Mouse (Mus musculus) cerebellum, postnatal 36 days (tissue): ENCODE data around the gene Abcc3.

Experiments used
- DNase-seq, 2 experiments: peaks; one replicate each; pipeline ENCODE4 v3.0.0; 2021 to 2022; ENCODE audit warnings: mixed read lengths in 2 of 2

Abcc3 gene

DNA sequence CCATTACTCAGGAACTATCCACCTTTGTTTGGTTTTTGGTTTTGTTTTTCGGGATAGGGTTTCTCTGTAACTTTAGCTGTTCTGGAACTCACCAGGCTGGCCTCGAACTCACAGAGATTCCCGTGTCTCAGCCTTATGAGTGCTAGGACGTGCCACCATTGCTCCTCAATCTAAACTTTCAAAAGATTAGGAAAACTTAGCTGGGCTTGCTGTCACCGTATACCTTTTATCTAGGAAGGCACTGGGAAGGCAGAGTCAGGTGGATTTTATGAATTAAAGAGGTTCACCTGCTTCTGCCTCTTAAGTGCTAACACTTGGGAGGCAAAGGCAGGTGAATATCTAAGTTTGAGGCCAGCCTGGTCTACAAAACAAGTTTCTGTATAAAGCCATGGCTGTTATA lies 70.2 kb downstream of the Abcc3 start:
- DNase-seq: no peak

DNA sequence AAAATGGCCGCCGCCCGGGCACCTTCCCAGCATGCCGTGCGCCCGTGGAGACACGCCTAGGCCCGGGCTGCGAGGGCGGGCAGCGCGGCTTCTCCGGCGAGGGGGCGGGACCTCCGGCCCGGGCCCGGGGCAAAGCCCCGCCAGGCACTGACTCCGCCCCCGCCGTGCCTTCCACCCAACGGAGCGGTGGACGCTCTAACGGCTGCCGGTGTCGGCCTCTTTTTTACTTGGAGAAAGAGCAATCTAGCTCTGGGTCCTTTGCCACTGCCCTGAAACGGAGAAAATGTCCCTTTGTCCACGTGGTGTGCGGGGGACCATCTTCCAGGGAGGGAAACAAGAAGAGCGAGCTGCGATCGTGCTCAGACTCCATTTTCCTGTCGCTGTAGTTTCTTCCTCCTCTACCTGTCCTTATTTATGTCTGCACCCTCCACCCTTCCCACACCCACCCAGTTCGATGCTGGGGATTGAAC lies 70.8 kb downstream of the Abcc3 start, which contains the start of gene Luc7l3:
Luc7l3 (minus strand) TSS at position 58 of the 470 bp plus-strand sequence.
- DNase-seq: peak; percentile 97

DNA sequence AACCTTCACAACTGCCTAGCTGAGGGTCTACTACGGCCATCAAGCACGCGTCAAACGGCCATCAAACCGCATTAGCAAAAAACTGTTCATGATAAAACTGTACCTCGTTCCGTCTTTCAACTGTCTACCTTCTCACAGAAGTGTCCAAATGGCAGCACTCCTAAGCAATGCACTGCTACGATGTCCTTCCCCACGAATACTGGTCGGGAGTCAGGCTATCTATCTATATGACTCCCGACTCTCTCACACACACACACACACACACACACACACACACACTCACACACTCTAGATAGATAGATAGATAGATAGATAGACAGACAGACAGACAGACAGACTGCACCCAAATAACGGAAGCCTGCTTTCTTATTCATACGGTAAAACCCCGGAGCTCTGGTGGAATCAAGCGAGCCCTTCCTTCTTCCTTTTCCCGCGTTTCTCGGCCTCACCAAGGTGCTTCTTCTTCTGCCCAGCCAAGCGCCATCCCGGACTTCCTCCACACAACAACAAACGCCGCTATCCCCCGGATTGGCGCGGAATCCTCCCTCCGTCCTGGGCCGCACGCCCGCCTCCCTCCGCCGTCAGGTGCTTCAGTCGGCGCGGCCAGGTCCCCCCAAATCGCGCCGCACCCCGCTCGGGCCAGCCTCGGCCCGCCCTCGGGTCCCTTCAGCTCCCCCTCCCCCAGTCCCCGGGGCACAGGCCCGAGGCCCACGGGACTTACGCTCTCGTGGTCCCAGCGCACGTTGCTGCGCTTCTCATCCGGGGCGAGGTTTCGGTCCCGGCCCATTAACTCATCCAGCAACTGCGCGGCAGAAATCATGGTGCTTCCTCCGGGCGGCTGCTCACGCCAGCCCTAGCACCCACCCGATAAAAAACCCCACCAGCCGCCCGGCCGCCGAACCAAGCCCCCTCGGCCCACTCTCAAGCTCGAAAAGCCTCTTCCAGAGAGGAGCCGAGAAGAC lies 71.5 kb downstream of the Abcc3 start:
- DNase-seq: peak in 1 of 2 experiments; percentile 69

GRCm38 (mm10) chr11:94318056-94318455 lies 74.7 kb downstream of the Abcc3 start:
- DNase-seq: no peak

DNA sequence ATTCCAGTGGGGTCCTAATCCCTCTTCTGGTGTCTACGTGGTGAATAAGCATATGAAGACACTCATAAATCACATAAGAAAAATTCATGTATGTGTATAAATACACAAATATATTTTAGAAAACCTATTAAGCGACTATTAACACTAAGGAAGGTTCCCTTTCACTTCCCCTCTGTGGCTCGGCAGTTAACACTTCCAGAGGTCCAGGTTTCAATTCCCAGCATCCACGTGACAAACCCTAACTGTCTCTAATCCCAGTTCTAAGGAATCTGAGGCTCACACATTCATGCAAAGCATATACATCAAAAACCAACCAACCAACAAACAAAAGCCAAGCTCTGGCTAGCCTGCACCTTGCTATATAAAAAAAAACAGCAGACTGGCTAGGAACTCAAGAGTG lies 75.3 kb downstream of the Abcc3 start:
- no peak for DNase-seq

GRCm38 (mm10) chr11:94317014-94317413 lies 75.8 kb downstream of the Abcc3 start:
- DNase-seq: no peak

DNA sequence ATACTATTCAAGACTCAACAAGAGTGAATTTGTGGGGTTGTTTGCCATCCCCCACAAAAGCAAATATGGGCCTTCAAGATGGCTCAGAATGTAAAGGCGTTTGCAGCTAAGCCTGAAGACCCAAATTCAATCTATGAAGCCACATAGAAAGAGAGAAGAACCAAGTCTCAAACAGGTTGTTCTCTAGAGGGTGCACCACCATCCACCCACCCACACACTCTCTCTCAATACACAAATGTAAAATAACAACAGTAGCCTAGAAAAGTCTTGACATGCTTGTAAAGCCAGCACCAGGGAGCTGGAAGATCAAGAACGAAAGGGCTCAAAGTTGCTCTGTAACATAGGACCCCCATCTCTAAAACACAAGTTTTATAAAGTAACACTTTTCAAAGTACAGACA lies 76.3 kb downstream of the Abcc3 start:
- no peak for DNase-seq

GRCm38 (mm10) chr11:94315308-94315707 lies 77.5 kb downstream of the Abcc3 start:
- no peak for DNase-seq

- DNase-seq: no peak
Observed at GRCm38 (mm10) chr11:94314098-94314652, 78.6 kb downstream of the Abcc3 start.

DNA sequence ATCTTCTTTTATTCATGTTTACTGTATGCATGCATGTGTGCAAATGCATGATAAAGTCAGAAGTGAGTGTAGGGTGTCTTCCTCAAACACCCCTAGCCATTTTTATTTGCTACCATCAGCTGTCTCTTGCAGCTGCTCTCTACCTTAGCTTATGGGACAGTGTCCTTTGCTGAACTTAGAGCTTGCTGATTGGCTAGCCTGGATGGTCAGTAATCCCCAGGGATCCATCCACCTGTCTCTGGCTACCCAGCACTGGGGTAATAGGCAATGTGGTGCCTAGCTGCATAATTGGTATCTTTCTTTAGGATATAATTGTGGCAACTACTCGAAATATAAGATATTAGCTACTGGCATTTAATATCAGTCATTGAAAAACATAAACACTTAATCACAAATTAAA lies 80.1 kb downstream of the Abcc3 start:
- no peak for DNase-seq

DNA sequence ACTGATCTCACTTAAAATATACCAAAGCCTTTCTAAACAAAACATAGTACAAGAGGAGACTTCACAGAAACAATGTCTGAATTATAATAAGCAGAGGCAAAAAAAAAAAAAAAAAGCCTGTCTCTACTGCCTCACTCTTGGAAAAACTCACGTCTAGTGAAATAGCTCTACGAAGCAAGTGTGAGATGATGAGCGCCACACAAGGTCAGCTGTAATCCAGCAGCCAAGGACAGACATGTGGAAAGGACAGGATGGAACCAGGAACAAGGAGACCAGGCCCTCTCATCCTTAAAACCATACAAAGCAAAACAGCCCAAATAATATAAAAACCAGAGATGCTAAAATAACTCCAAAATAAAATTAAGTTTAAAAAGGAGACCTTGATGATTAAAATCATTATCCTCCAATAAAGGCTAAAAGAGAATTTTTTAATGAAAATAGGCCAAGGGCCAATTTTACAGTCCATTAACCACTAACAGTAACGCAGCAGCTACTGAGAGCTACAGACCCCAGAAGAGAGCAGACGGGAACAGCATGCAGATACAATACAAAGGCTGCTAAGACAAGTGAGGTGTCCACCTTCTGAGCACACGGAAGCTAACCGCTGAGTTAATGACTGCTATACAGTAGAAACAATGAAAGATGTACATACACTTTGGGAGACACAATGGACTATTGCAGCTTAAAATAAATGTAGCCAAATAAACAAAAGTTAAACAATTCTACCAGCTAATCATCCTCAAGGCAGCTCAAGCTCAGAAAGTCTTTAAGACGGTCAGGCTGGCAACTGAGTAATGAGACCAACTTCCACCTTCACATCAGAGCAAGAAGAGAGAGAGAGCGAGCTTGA lies 97.6 kb downstream of the Abcc3 start:
- DNase-seq: no peak
